In the genomic region with DNA sequence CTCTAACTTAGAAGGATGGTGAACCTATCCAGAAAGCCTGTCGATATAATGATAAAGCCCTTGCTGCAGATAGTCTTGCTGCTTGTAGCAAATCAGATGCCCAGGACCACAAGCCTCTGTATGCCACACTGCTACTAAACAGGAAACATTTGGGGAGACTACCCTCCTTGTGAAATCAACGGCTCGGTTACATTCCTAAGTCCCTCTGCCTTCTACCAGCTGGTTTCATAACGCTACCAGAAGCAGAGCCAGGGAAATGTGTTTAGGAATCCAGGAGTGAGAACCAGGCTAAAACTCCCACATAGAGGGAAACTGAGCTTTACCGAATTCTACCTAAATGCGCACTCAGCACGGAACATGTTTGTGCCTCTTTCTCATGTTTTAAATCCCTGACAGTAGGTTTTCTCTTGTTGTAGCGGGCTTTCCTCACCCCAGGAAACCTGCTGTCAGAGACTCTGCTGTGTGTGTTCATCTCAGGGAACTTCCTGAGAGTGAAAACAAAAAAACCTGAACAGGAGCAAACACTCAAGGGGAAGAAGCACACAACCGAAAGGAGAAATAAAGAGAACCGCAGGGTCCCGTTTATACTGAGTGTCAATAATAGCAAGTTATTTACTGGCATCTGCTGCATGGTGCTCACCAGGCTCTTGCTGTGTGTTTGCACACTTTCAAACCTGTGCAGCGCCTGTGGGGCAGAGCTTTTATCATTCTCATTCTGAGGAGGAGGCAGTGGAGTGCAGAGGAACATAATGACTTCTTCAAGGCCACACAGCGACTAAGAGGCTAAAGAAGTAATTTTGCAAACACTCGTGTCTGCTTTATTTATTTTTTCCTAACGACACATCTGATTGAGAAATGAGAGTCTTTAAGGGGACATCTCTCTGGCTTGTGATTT, we compare ENCODE assay signal across 7 mouse cellular contexts. TPM values are rescaled to one million over a fixed set of nuclear protein-coding genes. Genes with fewer than 3 reads are reported as not detected.
A peak's percentile ranks its signal among the peaks of the same experiment; 100 is the strongest.
DNase-seq lines count a peak whose midpoint lies in the region; ATAC-seq and TF ChIP-seq lines count a peak whose summit lies in the region.

No protein-coding gene starts in this region.

- no peaks in the 10 kb centered on the region for H3K36me3 ChIP-seq in kidney, embryonic 15.5 days
- no peaks in the 10 kb centered on the region for H3K36me3 ChIP-seq in CH12.LX (replicated peaks in 1 of 2; ENCODE audit: control insufficient read depth in 1 of 2, insufficient read depth in 1 of 2, low read length in 1 of 2)
- no peaks in the 10 kb centered on the region for H3K36me3 ChIP-seq in liver, embryonic 13.5 days

- peak overlapping the region; percentile 29; the same call in 1 of the 2 replicates for H3K4me2 ChIP-seq in kidney, embryonic 15.5 days
- H3K4me2 ChIP-seq in CH12.LX (ENCODE audit: insufficient read depth, low read depth, poor library complexity, severe bottlenecking) = peak overlapping the region; percentile 80
- 0 out of 2 replicates have a peak overlapping the region, but pooled peaks have one; percentile 21 for H3K4me2 ChIP-seq in liver, embryonic 13.5 days

- ATAC-seq in kidney, embryonic 15.5 days (replicated peaks; ENCODE audit: low FRiP score) = no peak
- no peak for ATAC-seq in liver, embryonic 13.5 days (ENCODE audit: low read depth)

- H3K4me1 ChIP-seq in kidney, embryonic 15.5 days = peaks cover 15% of the 10 kb centered on the region
- no peaks in the 10 kb centered on the region; a peak in 1 of 4 replicates for H3K4me1 ChIP-seq in CH12.LX (ENCODE audit: control insufficient read depth in 1 of 2, insufficient read depth in 2 of 2)
- H3K4me1 ChIP-seq in bone marrow macrophage, adult 2 months (ENCODE audit: control insufficient read depth, insufficient read depth, low read length) = no peaks in the 10 kb centered on the region
- H3K4me1 ChIP-seq in liver, embryonic 13.5 days (replicated peaks) = peaks cover 12% of the 10 kb centered on the region

- WGBS in kidney, embryonic 15.5 days = 46% methylated on average over 15 of the region's 15 CpGs
- 37% methylated on average over 15 of the region's 15 CpGs for WGBS in liver, embryonic 13.5 days (ENCODE audit: insufficient replicate concordance)

- no peaks in the 10 kb centered on the region for H3K9me3 ChIP-seq in kidney, embryonic 15.5 days (replicated peaks)
- H3K9me3 ChIP-seq in CH12.LX (replicated peaks; ENCODE audit: low read length) = no peaks in the 10 kb centered on the region
- no peaks in the 10 kb centered on the region for H3K9me3 ChIP-seq in liver, embryonic 13.5 days (replicated peaks)

- no peak for TF ChIP-seq CTCF in CH12.LX (conservative IDR thresholded peaks at IDR 0.05 in 1 of 2, IDR thresholded peaks at IDR 0.05 in 1 of 2; ENCODE audit: low read depth in 2 of 2, low read length in 2 of 2)
- no peak for TF ChIP-seq CTCF in bone marrow macrophage, adult 2 months (IDR thresholded peaks at IDR 0.05; ENCODE audit: low read depth, low read length)

- H3K4me3 ChIP-seq in kidney, embryonic 15.5 days (replicated peaks) = no peak overlapping the region
- no peak overlapping the region for H3K4me3 ChIP-seq in CH12.LX (replicated peaks in 1 of 3; ENCODE audit: low read depth in 2 of 3, low read length in 2 of 3, poor library complexity in 1 of 3)
- peak overlapping the region; percentile 29; the same call in 1 of the 2 replicates for H3K4me3 ChIP-seq in bone marrow macrophage, adult 2 months (ENCODE audit: insufficient read depth, low read length)
- H3K4me3 ChIP-seq in liver, embryonic 13.5 days (replicated peaks) = no peak overlapping the region

- H3K27ac ChIP-seq in kidney, embryonic 15.5 days = no peak overlapping the region
- H3K27ac ChIP-seq in CH12.LX (ENCODE audit: insufficient read depth, low read depth) = no peak overlapping the region
- H3K27ac ChIP-seq in bone marrow macrophage, adult 2 months (ENCODE audit: insufficient read depth, low read depth, low read length) = no peak overlapping the region
- no peak overlapping the region for H3K27ac ChIP-seq in liver, embryonic 13.5 days

- no peak overlapping the region for H3K9ac ChIP-seq in kidney, embryonic 15.5 days
- H3K9ac ChIP-seq in CH12.LX (ENCODE audit: insufficient read depth, low read depth) = 0 out of 2 replicates have a peak overlapping the region, but pooled peaks have one; percentile 3
- peak overlapping the region; percentile 4; the same call in 1 of the 2 replicates for H3K9ac ChIP-seq in liver, embryonic 13.5 days

- in situ Hi-C loops in CH12.LX (cut with MboI; ENCODE audit: low pct_ligation_motif_present, low pct_unique_long_range_greater_than_20kb, low sequenced_read_pairs) = no loop called here

- no peak for TF ChIP-seq RAD21 in CH12.LX (IDR thresholded peaks at IDR 0.05; ENCODE audit: low read depth, low read length)

- no peak for TF ChIP-seq POLR2A in CH12.LX (IDR thresholded peaks at IDR 0.05; ENCODE audit: low read depth, low read length)
- TF ChIP-seq POLR2A in bone marrow macrophage, adult 2 months (IDR thresholded peaks at IDR 0.05; ENCODE audit: borderline replicate concordance, low read depth, low read length) = no peak

- dilution Hi-C loops in CH12.LX (cut with MboI; ENCODE audit: extremely low pct_ligation_motif_present, extremely low pct_unique_long_range_greater_than_20kb, low sequenced_read_pairs) = no loop called here

- DNase-seq in kidney, adult 8-10 months = no peak
- no peak for DNase-seq in CH12.LX (ENCODE audit: extremely low read depth)
- DNase-seq in liver, embryonic 13.5 days = no peak
- peak; percentile 26 for DNase-seq in thymus, postnatal 25 days
- no peak for DNase-seq in urinary bladder, postnatal 36 days (ENCODE audit: low spot score in 2 of 2)

- H3K79me2 ChIP-seq in CH12.LX (replicated peaks; ENCODE audit: control insufficient read depth, extremely low read depth, insufficient read depth, poor library complexity, severe bottlenecking) = no peaks in the 10 kb centered on the region

- H3K27me3 ChIP-seq in kidney, embryonic 15.5 days = peaks cover 4% of the 10 kb centered on the region
- H3K27me3 ChIP-seq in CH12.LX (replicated peaks) = no peaks in the 10 kb centered on the region
- no peaks in the 10 kb centered on the region for H3K27me3 ChIP-seq in liver, embryonic 13.5 days

- no peak for TF ChIP-seq EP300 in CH12.LX (IDR thresholded peaks at IDR 0.05; ENCODE audit: low read length)

TF ChIP-seq in CH12.LX, 34 proteins besides CTCF, POLR2A, EP300 and RAD21:
- no peak for TF ChIP-seq MYC (IDR thresholded peaks at IDR 0.05; ENCODE audit: low read depth, low read length)
- no peak for TF ChIP-seq ZMIZ1 (IDR thresholded peaks at IDR 0.05; ENCODE audit: low read depth, low read length)
- TF ChIP-seq ZNF384 (IDR thresholded peaks at IDR 0.05; ENCODE audit: low read depth, low read length) = no peak
- TF ChIP-seq BHLHE40 (IDR thresholded peaks at IDR 0.05; ENCODE audit: low read depth, low read length) = peak; percentile 14; the same call in 1 of the 2 replicates
- TF ChIP-seq SMC3 (IDR thresholded peaks at IDR 0.05; ENCODE audit: low read depth, low read length) = no peak
- TF ChIP-seq GABPA (IDR thresholded peaks at IDR 0.05; ENCODE audit: insufficient replicate concordance, low read depth, low read length) = no peak

RNA-seq across cellular contexts. Expression of a gene that starts 30.8 kb away (rescaled TPM):
- 9.1 and 10.4 TPM in 2 replicates for polyA plus RNA-seq in kidney, embryonic 15.5 days (2015; fragmentation: Nextera tagmentation; extraction: Ambion mirVana)
- 15.1 and 16.8 TPM in 2 replicates for total RNA-seq in CH12.LX (2012; rRNA removed)
- total RNA-seq in CH12.LX (2014; rRNA removed) = 26.1 and 28.4 TPM in 2 replicates
- polyA plus RNA-seq in CH12.LX (2012; ENCODE audit: insufficient read length, low read depth) = 10.9 and 11.6 TPM in 2 replicates
- 6.7 and 7.3 TPM in 2 replicates for polyA plus RNA-seq in bone marrow macrophage, adult 2 months (2012; ENCODE audit: insufficient read depth, insufficient read length, missing spikeins)
- 20.6 and 25.3 TPM in 2 replicates for polyA plus RNA-seq in liver, embryonic 13.5 days (2015; fragmentation: Nextera tagmentation; extraction: Ambion mirVana)

RNA-seq across cellular contexts. Expression of a gene that starts 57.3 kb away (rescaled TPM):
- polyA plus RNA-seq in kidney, embryonic 15.5 days (2015; fragmentation: Nextera tagmentation; extraction: Ambion mirVana) = 11.0 and 11.4 TPM in 2 replicates
- total RNA-seq in CH12.LX (2012; rRNA removed) (9.4 and 10.6 TPM in 2 replicates), CH12.LX (2014; rRNA removed) (8.8 and 12.2 TPM in 2 replicates)
- 12.1 and 14.6 TPM in 2 replicates for polyA plus RNA-seq in CH12.LX (2012; ENCODE audit: insufficient read length, low read depth)
- 10.2 and 11.1 TPM in 2 replicates for polyA plus RNA-seq in bone marrow macrophage, adult 2 months (2012; ENCODE audit: insufficient read depth, insufficient read length, missing spikeins)
- polyA plus RNA-seq in liver, embryonic 13.5 days (2015; fragmentation: Nextera tagmentation; extraction: Ambion mirVana) = 4.5 and 4.7 TPM in 2 replicates

Comparison
In these comparisons a context has a peak if more than half of its experiments do, and no peak if none do; other contexts are left out.
1. H3K4me2 ChIP-seq: peak in every context shown above with its lines; median percentile 80 in CH12.LX; 29 in kidney, embryonic 15.5 days; 21 in liver, embryonic 13.5 days.